Mouse (Mus musculus): Measurements from ENCODE around the gene Gm15130. TPM values are rescaled to one million over a fixed set of nuclear protein-coding genes. Genes with fewer than 3 reads are reported as not detected.

The Gm15130 gene
- polyA plus RNA-seq (2015; fragmentation: Nextera tagmentation; extraction: Ambion mirVana), result not detected in 2 replicates

DNA sequence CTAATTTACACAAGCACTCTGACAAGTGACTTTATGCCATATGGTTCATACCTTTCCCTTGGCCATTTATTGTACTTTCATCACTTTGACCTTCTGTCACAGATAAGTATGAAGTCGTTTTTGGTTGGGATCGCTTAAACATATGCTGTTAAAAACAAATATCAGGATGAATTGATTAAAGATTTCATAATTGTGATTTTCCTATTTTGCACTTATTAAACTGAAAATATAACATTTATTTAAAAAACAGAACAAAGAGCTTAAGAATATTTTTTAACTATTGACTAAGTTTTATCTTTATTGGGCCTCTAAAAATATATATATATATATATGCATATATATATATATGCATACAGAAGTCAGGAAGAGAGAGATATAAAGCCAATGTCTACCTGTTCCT is at the start of gene Gm15130:
Gene Gm15130 (minus strand): TSS at position 101 of the 400 bp plus-strand sequence.
- Histone ChIP-seq H3K27me3 (no peaks in the 10 kb centered on the region), H3K4me1 (replicated peaks) (no peaks in the 10 kb centered on the region), H3K36me3 (replicated peaks) (no peaks in the 10 kb centered on the region), H3K4me3 (replicated peaks) (no peak within 1 kb of the TSS), H3K9me3 (replicated peaks) (no peaks in the 10 kb centered on the region), H3K9ac (no peak within 1 kb of the TSS), H3K27ac (replicated peaks) (no peak within 1 kb of the TSS), H3K4me2 (no peak within 1 kb of the TSS)
- 40% methylated on average over 2 of the region's 2 CpGs for WGBS (ENCODE audit: insufficient replicate concordance)
- ATAC-seq (ENCODE audit: insufficient read depth), result no peak

- Histone ChIP-seq H3K9me3 (replicated peaks) (no peaks in the 10 kb centered on the region), H3K27ac (replicated peaks) (no peak overlapping the region), H3K4me1 (replicated peaks) (no peaks in the 10 kb centered on the region), H3K36me3 (replicated peaks) (no peaks in the 10 kb centered on the region), H3K9ac (no peak overlapping the region), H3K27me3 (no peaks in the 10 kb centered on the region), H3K4me3 (replicated peaks) (no peak overlapping the region), H3K4me2 (no peak overlapping the region)
- ATAC-seq (ENCODE audit: insufficient read depth), result no peak
- 80% methylated on average over 11 of the region's 11 CpGs for WGBS (ENCODE audit: insufficient replicate concordance)
Observed at GRCm38 (mm10) chr2:111182068-111182467, 29.3 kb upstream of the Gm15130 start.

DNA sequence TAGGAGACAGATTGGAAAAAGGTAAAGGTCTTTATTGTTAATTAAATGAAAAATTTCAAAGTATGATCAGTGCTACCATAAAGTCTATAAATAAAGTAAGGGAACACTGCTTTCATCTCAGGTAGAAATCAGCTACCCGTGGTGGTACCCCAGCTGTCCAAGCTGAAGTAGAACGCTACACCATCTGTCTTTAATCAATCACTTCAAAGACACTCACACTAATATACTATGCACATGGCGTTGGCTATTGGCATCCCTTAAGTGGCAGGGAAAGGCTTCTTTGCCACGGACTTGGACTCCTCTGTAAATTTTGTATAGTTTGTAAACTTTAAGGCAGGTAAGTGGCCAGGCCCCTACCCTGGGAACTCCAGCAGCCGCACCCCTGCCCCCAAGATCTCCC is 17.0 kb downstream of the Gm15130 start:
- no peaks in the 10 kb centered on the region for H3K36me3 ChIP-seq (replicated peaks)
- WGBS (ENCODE audit: insufficient replicate concordance), result 51% methylated on average over 5 of the region's 5 CpGs
- no peak overlapping the region for H3K9ac ChIP-seq
- H3K27me3 ChIP-seq, result no peaks in the 10 kb centered on the region
- H3K9me3 ChIP-seq (replicated peaks), result no peaks in the 10 kb centered on the region
- H3K4me2 ChIP-seq, result no peak overlapping the region
- H3K4me1 ChIP-seq (replicated peaks), result no peaks in the 10 kb centered on the region
- H3K4me3 ChIP-seq (replicated peaks), result no peak overlapping the region
- ATAC-seq (ENCODE audit: insufficient read depth), result no peak
- no peak overlapping the region for H3K27ac ChIP-seq (replicated peaks)

DNA sequence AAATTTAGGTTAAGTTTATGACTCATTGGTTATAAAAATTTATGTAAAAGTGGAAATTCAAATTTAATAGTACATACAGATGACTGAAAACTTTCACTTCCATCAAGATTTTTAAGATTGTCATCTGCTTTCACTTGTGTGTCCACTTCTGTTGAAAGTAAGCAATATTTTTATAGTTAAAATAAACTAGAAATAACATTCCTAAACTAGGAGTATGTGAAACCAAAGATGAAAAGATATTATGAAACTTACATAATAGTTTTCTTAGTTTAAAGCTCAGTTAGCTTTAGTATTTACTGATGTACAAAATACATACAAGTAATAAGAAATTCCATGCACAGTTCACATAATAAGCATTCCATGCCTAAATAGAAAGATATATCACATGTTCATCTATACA is 46.9 kb downstream of the Gm15130 start, which contains the start of gene Gm13941:
Gene Gm13941 (minus strand): TSS at position 101 of the 400 bp plus-strand sequence.
- no peaks in the 10 kb centered on the region for H3K9me3 ChIP-seq (replicated peaks)
- H3K27ac ChIP-seq (replicated peaks), result no peak within 1 kb of the TSS
- no peak for ATAC-seq (ENCODE audit: insufficient read depth)
- no peaks in the 10 kb centered on the region for H3K4me1 ChIP-seq (replicated peaks)
- no peaks in the 10 kb centered on the region for H3K36me3 ChIP-seq (replicated peaks)
- no peak within 1 kb of the TSS for H3K9ac ChIP-seq
- H3K27me3 ChIP-seq, result no peaks in the 10 kb centered on the region
- H3K4me3 ChIP-seq (replicated peaks), result no peak within 1 kb of the TSS
- H3K4me2 ChIP-seq, result no peak within 1 kb of the TSS

Other genes with a start within 250 kb of the Gm15130 start
- 0.02 TPM in 1 of 2 replicates, not detected in the other for gene Ano3, start 202.0 kb downstream of the Gm15130 start, polyA plus RNA-seq (2015; fragmentation: Nextera tagmentation; extraction: Ambion mirVana)
- not detected in 2 replicates for gene Gm13941, start 47.0 kb downstream of the Gm15130 start, polyA plus RNA-seq (2015; fragmentation: Nextera tagmentation; extraction: Ambion mirVana)
- not detected in 2 replicates for gene 4930430A15Rik, start 76.7 kb upstream of the Gm15130 start, polyA plus RNA-seq (2015; fragmentation: Nextera tagmentation; extraction: Ambion mirVana)
- gene Olfr1275, start 82.3 kb upstream of the Gm15130 start, polyA plus RNA-seq (2015; fragmentation: Nextera tagmentation; extraction: Ambion mirVana), result not detected in 2 replicates
- gene Olfr1276, start 101.6 kb upstream of the Gm15130 start, polyA plus RNA-seq (2015; fragmentation: Nextera tagmentation; extraction: Ambion mirVana), result not detected in 2 replicates
- not detected in 2 replicates for gene Olfr1277, start 121.2 kb upstream of the Gm15130 start, polyA plus RNA-seq (2015; fragmentation: Nextera tagmentation; extraction: Ambion mirVana)
- gene Olfr1278, start 137.2 kb upstream of the Gm15130 start, polyA plus RNA-seq (2015; fragmentation: Nextera tagmentation; extraction: Ambion mirVana), result not detected in 2 replicates
- not detected in 2 replicates for gene Olfr1279, start 147.7 kb upstream of the Gm15130 start, polyA plus RNA-seq (2015; fragmentation: Nextera tagmentation; extraction: Ambion mirVana)
- not detected in 2 replicates for gene Olfr1280, start 161.1 kb upstream of the Gm15130 start, polyA plus RNA-seq (2015; fragmentation: Nextera tagmentation; extraction: Ambion mirVana)
- not detected in 2 replicates for gene Olfr1281, start 173.6 kb upstream of the Gm15130 start, polyA plus RNA-seq (2015; fragmentation: Nextera tagmentation; extraction: Ambion mirVana)
- gene Olfr1282, start 183.1 kb upstream of the Gm15130 start, polyA plus RNA-seq (2015; fragmentation: Nextera tagmentation; extraction: Ambion mirVana), result not detected in 2 replicates
- gene Olfr1283, start 213.9 kb upstream of the Gm15130 start, polyA plus RNA-seq (2015; fragmentation: Nextera tagmentation; extraction: Ambion mirVana), result not detected in 2 replicates
- not detected in 2 replicates for gene Olfr1284, start 222.6 kb upstream of the Gm15130 start, polyA plus RNA-seq (2015; fragmentation: Nextera tagmentation; extraction: Ambion mirVana)

Measured in liver, embryonic 15.5 days (tissue).